Mouse (Mus musculus) neural tube, embryonic 15.5 days (tissue): Measurements from ENCODE around the gene Znhit1. TPM values are rescaled to one million over a fixed set of nuclear protein-coding genes. Genes with fewer than 3 reads are reported as not detected.

Experiments
- ATAC-seq: fragments of 200-750 bp; cut with Nextera tagmentation; 2 replicates; pipeline ENCODE4 v1.8.0; 2017; ENCODE audit warnings: mild to moderate bottlenecking, moderate TSS enrichment, moderate library complexity; ENCODE audit not compliant: low FRiP score
- H3K27ac ChIP-seq: fragments of 300-500 bp; sonication (generic); replicated peaks from 2 replicates; pipeline ENCODE4 v1.5.1; 2015; ENCODE audit warnings: mild to moderate bottlenecking, inconsistent platforms
- H3K27me3 ChIP-seq: fragments of 300-500 bp; sonication (generic); replicated peaks from 2 replicates; pipeline ENCODE4 v1.6.1; 2015; ENCODE audit warnings: inconsistent platforms
- H3K36me3 ChIP-seq: fragments of 300-500 bp; sonication (generic); 2 replicates; pipeline ENCODE4 v1.6.1; 2015; ENCODE audit warnings: inconsistent platforms
- H3K4me1 ChIP-seq: fragments of 300-500 bp; sonication (generic); 2 replicates; pipeline ENCODE4 v1.6.1; 2015; ENCODE audit warnings: inconsistent platforms
- H3K4me2 ChIP-seq: fragments of 300-500 bp; sonication (generic); 2 replicates; pipeline ENCODE4 v1.6.1; 2015; ENCODE audit warnings: inconsistent platforms, mild to moderate bottlenecking, moderate library complexity
- H3K4me3 ChIP-seq: fragments of 300-500 bp; sonication (generic); replicated peaks from 2 replicates; pipeline ENCODE4 v1.5.1; 2015; ENCODE audit warnings: mild to moderate bottlenecking, inconsistent platforms
- H3K9ac ChIP-seq: fragments of 300-500 bp; sonication (generic); replicated peaks from 2 replicates; pipeline ENCODE4 v1.6.1; 2015; ENCODE audit warnings: mild to moderate bottlenecking, inconsistent platforms
- H3K9me3 ChIP-seq: fragments of 300-500 bp; sonication (generic); replicated peaks from 2 replicates; pipeline ENCODE4 v1.6.1; 2016; ENCODE audit warnings: inconsistent platforms
- WGBS: fragments of 180-500 bp; shearing (Covaris S2); methylation state at CpG from one replicate; pipeline ENCODE4 v1.1.7; 2015; ENCODE audit warnings: mixed read lengths; 5-methylcytosine and 5-hydroxymethylcytosine counted together
- polyA plus RNA-seq: library from polyadenylated mRNA; unstranded; fragments of >200 nt; fragmentation: Nextera tagmentation; extraction: Ambion mirVana; gene quantifications from 2 replicates; pipeline ENCODE4 v1.2.1, GENCODE M21; 2015

Gene Znhit1
- polyA plus RNA-seq, 1 experiment from 2014 or later = 137 TPM

DNA sequence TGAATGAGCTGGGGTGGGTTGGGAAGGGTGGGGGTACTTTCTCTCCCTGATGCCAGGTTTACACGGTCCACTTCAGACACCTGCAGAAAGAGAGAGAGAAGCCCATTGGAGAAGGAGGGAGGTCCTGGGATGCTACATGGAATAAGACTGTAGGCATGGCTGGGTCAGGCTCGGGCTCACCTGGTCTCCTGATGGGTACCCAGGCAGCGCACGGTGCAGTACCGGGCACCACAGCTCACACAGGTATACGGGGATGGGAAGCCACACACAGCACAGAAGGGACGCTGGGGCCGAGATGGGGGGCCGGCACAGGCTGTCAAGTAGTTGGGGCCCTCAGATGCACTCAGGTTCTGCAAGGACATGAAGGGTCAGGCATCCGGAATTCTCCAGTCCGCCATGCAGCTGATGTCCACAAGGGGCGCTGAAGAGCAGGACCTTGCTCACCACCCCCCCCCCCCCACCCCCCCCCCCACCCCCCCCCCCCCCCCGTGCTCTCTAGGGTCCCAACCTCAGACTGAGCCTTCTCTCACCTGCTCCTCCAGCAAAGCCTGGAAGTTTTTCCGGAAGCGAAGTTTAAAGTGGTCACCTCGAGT, 5.4 kb downstream of the Znhit1 start:
- Histone ChIP-seq H3K27me3 (no peaks in the 10 kb centered on the region), H3K4me2 (no peak overlapping the region), H3K27ac (no peak overlapping the region), H3K4me3 (no peak overlapping the region), H3K9me3 (no peaks in the 10 kb centered on the region), H3K4me1 (peaks cover 19% of the 10 kb centered on the region), H3K36me3 (peaks cover 21% of the 10 kb centered on the region), H3K9ac (no peak overlapping the region)
- 50% methylated on average over 15 of the region's 16 CpGs for WGBS
- no peak for ATAC-seq

DNA sequence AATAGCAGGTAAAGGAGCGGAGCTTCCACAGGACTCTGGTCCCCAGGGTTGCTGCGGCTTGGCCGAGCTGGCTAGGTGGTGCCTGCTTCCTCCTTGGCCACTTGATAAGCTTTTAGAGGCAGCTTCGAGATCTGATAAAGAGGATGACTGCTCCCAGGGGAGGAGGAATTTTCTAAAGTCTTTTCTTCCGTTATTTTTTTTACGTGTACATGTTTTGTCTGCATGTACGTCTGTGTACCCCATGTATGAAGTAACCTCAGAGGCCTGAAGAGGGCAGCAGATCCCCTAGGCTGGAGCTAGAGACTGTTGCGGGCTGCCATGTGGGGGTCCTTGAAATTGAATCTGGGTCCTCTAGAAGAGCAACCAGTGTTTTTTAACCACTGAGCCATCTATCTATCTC, 6.8 kb downstream of the Znhit1 start:
- ATAC-seq = no peak
- no peak overlapping the region for H3K9ac ChIP-seq
- peaks cover 21% of the 10 kb centered on the region for H3K36me3 ChIP-seq
- no peak overlapping the region for H3K4me2 ChIP-seq
- H3K4me1 ChIP-seq = peaks cover 14% of the 10 kb centered on the region
- no peaks in the 10 kb centered on the region for H3K27me3 ChIP-seq
- H3K4me3 ChIP-seq = no peak overlapping the region
- WGBS = 91% methylated on average over 8 of the region's 8 CpGs
- H3K27ac ChIP-seq = no peak overlapping the region
- H3K9me3 ChIP-seq = no peaks in the 10 kb centered on the region

DNA sequence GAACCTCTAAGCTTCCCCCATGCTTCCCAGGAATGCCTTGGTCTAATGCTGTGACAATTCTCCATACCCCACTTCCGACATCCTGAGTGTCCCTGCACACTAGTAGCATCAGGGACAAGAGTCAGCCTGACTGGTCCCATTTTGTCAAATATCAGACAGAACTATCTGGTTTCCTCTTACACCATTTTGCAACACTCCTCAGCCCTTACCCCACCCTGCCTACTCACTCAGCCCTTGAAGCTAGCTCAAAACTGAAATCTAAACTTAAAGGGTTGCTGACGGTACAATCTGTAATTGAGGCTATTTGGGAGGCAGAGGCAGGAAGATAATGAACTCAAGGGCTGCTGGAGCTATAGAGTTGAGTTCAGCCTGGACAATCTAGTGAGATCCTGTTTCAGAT, 8.1 kb downstream of the Znhit1 start:
- Histone ChIP-seq H3K4me1 (peaks cover 4% of the 10 kb centered on the region; the same call in 1 of the 2 replicates), H3K9me3 (no peaks in the 10 kb centered on the region), H3K27ac (no peak overlapping the region), H3K4me2 (no peak overlapping the region), H3K27me3 (no peaks in the 10 kb centered on the region), H3K36me3 (peaks cover 21% of the 10 kb centered on the region), H3K4me3 (no peak overlapping the region), H3K9ac (no peak overlapping the region)
- no peak for ATAC-seq
- WGBS = 78% methylated on average over 2 of the region's 2 CpGs

DNA sequence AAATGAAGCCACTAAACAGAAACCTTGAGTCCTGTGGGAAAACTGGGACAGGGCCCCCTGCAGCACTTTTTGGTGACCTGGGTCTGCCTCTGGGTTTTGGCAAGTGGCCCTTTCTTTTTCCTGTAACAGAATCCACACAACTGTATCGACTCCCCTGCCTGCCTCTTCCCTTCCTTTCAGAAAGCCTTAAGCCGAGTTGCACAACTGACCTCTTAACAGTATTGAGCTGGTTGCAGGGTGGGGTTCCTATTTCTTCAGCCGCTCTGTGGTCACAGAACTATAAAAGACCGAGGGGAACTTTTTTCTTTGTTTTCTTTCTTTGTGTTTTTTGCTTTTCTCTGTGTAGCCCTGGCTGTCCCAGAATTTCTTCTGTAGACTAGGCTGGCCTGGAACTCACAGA, 10.1 kb downstream of the Znhit1 start:
- no peak overlapping the region for H3K9ac ChIP-seq
- H3K9me3 ChIP-seq = no peaks in the 10 kb centered on the region
- 0 out of 2 replicates have a peak, but pooled peaks cover 2% of the 10 kb centered on the region for H3K4me1 ChIP-seq
- H3K27ac ChIP-seq = no peak overlapping the region
- peaks cover 16% of the 10 kb centered on the region for H3K36me3 ChIP-seq
- ATAC-seq = no peak
- H3K4me2 ChIP-seq = no peak overlapping the region
- no peak overlapping the region for H3K4me3 ChIP-seq
- H3K27me3 ChIP-seq = no peaks in the 10 kb centered on the region
- WGBS = 83% methylated on average over 4 of the region's 4 CpGs

DNA sequence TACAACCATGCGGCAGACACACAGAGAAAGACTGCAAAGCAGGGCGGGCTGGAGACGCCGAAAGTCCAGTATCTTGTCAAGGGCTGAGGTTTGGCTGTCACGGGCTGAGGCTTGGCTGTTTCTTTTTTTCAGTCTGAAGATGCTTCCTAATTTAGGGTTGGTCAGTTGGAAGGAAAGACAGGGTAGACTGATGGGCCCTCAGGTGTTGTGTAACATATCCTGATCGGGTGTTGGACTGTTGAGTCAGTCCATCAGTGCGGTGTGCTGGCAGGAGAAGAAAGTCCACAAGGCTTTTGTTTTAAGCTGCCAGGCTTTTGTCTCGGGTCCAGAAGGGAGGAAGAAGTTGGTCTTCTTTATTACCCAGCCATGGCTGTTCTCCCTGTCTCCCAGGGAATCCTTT, 14.2 kb downstream of the Znhit1 start:
- ATAC-seq = no peak
- H3K9ac ChIP-seq = no peak overlapping the region
- 79% methylated on average over 8 of the region's 8 CpGs for WGBS

DNA sequence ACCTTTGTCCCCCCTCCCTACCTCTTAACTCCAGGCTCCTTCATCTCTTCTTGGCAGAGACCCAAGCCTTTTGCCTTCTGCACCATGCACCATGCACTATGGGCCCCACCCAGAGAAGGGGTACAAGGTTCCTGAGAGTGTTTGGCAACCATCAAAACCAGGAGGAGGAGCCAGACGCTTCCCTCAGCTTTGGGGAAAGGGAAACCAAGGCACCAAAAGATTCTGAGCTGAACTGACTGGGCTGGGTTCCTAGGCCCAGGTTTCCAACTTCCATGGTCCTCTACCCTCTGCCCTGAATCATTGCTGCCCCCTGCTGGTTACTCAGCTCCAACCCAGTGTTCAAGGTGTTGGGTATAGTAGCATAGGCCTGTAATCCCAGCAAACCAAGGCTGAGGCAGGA, 17.1 kb downstream of the Znhit1 start:
- Histone ChIP-seq H3K4me2 (no peak overlapping the region), H3K9me3 (no peaks in the 10 kb centered on the region), H3K9ac (no peak overlapping the region), H3K27me3 (no peaks in the 10 kb centered on the region), H3K36me3 (peaks cover 9% of the 10 kb centered on the region), H3K4me3 (no peak overlapping the region), H3K4me1 (0 out of 2 replicates have a peak, but pooled peaks cover 4% of the 10 kb centered on the region), H3K27ac (no peak overlapping the region)
- WGBS = 75% methylated on average over 1 of the region's 1 CpGs
- no peak for ATAC-seq

More for the DNA sequence above, 14.2 kb downstream of the Znhit1 start:
- no peak overlapping the region for H3K27ac ChIP-seq
- H3K4me1 ChIP-seq = no peaks in the 10 kb centered on the region
- H3K4me3 ChIP-seq = no peak overlapping the region
- no peaks in the 10 kb centered on the region for H3K36me3 ChIP-seq
- no peak overlapping the region for H3K4me2 ChIP-seq
- H3K27me3 ChIP-seq = no peaks in the 10 kb centered on the region
- H3K9me3 ChIP-seq = no peaks in the 10 kb centered on the region

DNA sequence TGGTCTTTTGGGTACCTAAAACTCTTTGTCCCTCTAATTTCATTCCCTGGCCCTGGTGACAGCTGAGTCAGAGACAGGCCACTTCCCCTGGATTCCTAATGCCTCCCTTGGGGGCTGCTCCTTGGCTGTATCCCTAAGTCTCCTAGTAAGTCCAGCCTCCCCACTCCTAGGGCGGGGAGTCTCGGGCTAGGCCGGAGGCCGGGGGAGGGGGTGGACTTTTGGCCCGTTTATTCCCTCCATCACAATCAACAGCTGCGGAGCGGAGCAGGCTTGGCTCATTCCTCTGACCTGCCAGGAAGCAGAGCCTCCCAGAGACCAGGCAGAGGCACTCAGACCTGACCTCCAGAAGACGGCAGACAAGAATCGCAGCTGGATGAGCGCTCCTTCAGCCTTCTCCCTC, 20.2 kb downstream of the Znhit1 start:
- no peaks in the 10 kb centered on the region for H3K27me3 ChIP-seq
- no peak overlapping the region for H3K4me2 ChIP-seq
- H3K36me3 ChIP-seq = peaks cover 37% of the 10 kb centered on the region
- peaks cover 17% of the 10 kb centered on the region for H3K4me1 ChIP-seq
- no peaks in the 10 kb centered on the region for H3K9me3 ChIP-seq
- H3K27ac ChIP-seq = no peak overlapping the region
- no peak overlapping the region for H3K4me3 ChIP-seq
- no peak overlapping the region for H3K9ac ChIP-seq
- no peak for ATAC-seq
- WGBS = 81% methylated on average over 10 of the region's 10 CpGs

DNA sequence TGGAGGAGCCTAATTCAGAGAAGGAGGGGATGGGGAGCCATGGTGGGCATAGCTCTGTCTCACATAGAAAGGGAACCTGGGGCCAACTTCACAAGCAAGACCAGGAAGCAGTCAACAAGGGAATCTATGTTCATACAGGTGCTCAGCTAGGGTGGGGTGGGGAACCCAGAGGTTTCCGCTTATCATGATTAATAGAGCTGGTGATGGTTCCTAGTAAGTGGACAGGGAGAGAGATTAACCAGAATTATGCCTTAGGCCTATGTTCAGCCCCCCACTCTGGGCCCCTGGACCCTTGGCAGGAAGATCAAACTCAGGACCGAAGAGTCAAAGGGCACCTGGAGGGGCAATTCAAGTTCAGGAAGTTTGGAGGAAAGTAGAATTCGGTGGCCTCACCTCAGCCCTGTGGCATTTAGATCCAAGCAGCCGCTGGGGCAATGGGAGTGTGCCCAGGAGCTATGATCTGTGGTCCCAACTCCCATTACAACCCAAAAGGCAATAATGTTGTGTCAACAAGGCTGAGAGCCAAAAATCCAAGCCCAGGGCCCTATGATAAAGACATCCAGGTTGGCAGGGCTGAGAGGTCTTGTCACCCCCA, 20.9 kb downstream of the Znhit1 start:
- H3K36me3 ChIP-seq = peaks cover 37% of the 10 kb centered on the region
- peaks cover 18% of the 10 kb centered on the region for H3K4me1 ChIP-seq
- 85% methylated on average over 4 of the region's 4 CpGs for WGBS
- H3K27ac ChIP-seq = no peak overlapping the region
- no peaks in the 10 kb centered on the region for H3K9me3 ChIP-seq
- no peaks in the 10 kb centered on the region for H3K27me3 ChIP-seq
- no peak overlapping the region for H3K4me3 ChIP-seq
- no peak overlapping the region for H3K4me2 ChIP-seq
- no peak overlapping the region for H3K9ac ChIP-seq
- no peak for ATAC-seq

DNA sequence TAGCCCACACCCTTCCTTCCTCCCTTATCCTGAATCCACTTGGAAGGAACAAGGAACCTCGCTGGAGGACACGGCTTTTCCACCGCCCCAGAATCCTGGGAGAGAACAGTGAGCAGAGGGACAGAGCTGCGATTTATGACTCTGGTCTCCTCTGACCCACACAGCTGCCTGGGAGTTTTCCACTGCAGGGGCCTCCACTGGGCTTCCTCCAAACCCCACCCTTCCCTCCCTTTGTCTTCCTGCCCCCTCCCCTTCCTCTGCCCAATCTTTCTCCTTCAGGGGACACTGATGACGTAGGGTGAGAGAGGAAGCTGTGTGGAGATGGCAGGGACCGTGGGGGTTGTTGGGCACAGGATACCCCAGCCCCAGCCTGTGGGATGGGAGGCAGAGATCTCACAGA, 21.5 kb downstream of the Znhit1 start, which contains the start of gene Cldn15:
TSS of gene Cldn15 (plus strand) at position 286 of the 400 bp plus-strand sequence.
- Histone ChIP-seq H3K4me2 (no peak within 1 kb of the TSS), H3K4me1 (peaks cover 23% of the 10 kb centered on the region), H3K27me3 (no peaks in the 10 kb centered on the region), H3K27ac (no peak within 1 kb of the TSS; the same call in 1 of the 2 replicates), H3K4me3 (no peak within 1 kb of the TSS), H3K9ac (no peak within 1 kb of the TSS), H3K36me3 (peaks cover 37% of the 10 kb centered on the region), H3K9me3 (no peaks in the 10 kb centered on the region)
- WGBS = 37% methylated on average over 6 of the region's 6 CpGs
- no peak for ATAC-seq

DNA sequence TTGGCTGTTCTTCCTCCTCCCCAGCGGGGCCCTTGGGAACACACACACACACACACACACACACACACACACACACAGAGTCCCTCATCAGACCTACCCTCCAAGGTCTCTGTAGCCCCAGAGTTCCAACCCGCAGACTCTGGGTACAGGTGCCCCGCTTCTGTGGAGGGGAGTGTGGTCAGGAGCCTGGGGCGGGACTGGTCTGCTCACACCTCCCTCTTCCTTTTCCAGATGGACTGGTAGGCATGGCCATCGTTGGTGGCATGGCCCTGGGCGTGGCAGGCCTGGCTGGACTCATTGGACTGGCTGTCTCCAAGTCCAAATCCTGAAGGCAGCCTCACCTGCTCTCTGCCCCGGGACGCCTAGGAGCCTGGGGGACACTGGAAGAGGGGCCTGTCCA, 22.1 kb downstream of the Znhit1 start:
- no peak for ATAC-seq
- Histone ChIP-seq H3K27me3 (no peaks in the 10 kb centered on the region), H3K4me3 (no peak overlapping the region), H3K4me1 (peaks cover 29% of the 10 kb centered on the region), H3K9ac (no peak overlapping the region), H3K27ac (no peak overlapping the region), H3K9me3 (no peaks in the 10 kb centered on the region), H3K4me2 (no peak overlapping the region), H3K36me3 (peaks cover 37% of the 10 kb centered on the region)
- 91% methylated on average over 8 of the region's 8 CpGs for WGBS

DNA sequence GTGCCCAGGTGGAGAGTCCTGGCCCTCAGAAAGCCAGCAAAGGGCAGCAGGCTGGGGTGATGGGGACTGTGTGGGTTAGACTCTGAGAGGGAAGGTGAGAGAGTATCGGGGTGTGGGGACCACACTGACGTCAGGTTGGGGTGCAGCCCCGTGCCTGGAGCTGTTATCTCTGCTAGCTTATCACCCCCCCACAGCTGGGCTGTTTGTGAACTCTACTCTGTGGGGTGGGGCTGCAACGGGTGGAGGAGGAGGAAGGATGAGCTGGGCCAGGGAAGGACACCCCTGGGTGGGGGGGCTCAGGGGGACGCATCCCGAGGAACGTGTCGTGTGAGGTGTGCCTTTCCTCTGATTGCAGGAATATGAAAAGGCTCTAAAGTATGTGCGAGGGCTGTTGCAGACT, 22.6 kb downstream of the Znhit1 start:
- WGBS = 97% methylated on average over 9 of the region's 9 CpGs
- Histone ChIP-seq H3K4me1 (peaks cover 31% of the 10 kb centered on the region), H3K27ac (no peak overlapping the region), H3K4me3 (no peak overlapping the region), H3K9ac (no peak overlapping the region), H3K36me3 (peaks cover 37% of the 10 kb centered on the region), H3K27me3 (no peaks in the 10 kb centered on the region), H3K9me3 (no peaks in the 10 kb centered on the region), H3K4me2 (no peak overlapping the region)
- ATAC-seq = no peak

DNA sequence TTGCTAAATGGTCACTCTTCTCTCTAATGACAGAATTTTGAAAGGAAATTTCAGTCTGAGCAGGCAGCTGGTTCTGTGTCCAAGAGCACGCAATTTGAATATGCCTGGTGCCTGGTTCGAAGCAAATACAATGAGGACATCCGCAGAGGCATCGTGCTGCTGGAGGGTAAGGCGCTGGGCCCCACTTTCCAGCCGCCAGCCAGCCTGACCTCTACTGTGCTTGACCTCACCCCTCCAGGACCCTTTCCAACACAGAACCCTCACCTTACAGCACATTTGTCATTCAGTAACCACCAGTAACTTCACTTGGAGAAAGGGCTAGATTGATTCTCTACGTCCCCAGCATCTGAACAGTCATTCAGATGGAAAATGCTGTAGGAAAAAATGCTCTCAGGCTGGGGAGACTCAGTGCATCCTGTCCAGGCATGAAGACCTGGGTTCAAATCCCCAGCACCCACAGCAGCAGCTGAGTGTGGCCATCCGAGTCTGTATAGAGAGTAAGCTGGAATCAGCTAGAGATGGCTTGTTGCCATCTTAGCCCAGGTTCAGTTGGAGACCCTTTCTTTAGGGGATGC, 24.8 kb downstream of the Znhit1 start:
- Histone ChIP-seq H3K4me3 (peak overlapping the region; percentile 73), H3K36me3 (peaks cover 37% of the 10 kb centered on the region), H3K27ac (peak overlapping the region; percentile 95), H3K4me2 (peak overlapping the region; percentile 82), H3K9me3 (no peaks in the 10 kb centered on the region), H3K9ac (peak overlapping the region; percentile 87), H3K4me1 (peaks cover 42% of the 10 kb centered on the region), H3K27me3 (no peaks in the 10 kb centered on the region)
- no peak for ATAC-seq
- 81% methylated on average over 8 of the region's 8 CpGs for WGBS
